Mouse (Mus musculus) MEL (cell line): Measurements from ENCODE around the gene 4933402J07Rik. TPM values are rescaled to one million over a fixed set of nuclear protein-coding genes. Genes with fewer than 3 reads are reported as not detected.
A peak's percentile ranks its signal among the peaks of the same experiment; 100 is the strongest.

Experiments
- DNase-seq: peaks from one replicate; pipeline ENCODE4 v3.0.0; 2011; ENCODE audit warnings: low read depth, low spot score
- H3K27ac ChIP-seq: 2 replicates; pipeline ENCODE4 v1.5.1; 2012; ENCODE audit warnings: low read depth, mild to moderate bottlenecking, control low read depth, low read length, moderate library complexity; ENCODE audit not compliant: control insufficient read depth
- H3K27me3 ChIP-seq, 2 experiments: fragments of 150-350 bp in 1 of 2; sonication (generic) in 1 of 2; 2 replicates each; pipeline ENCODE4 v1.6.1; 2012; ENCODE audit warnings: low read length in 2 of 2, mild to moderate bottlenecking in 2 of 2, improper control_type of control experiment in 1 of 2, moderate library complexity in 1 of 2; ENCODE audit not compliant: insufficient read depth in 2 of 2, control insufficient read depth in 1 of 2
- H3K36me3 ChIP-seq, 2 experiments: 2 replicates each; pipeline ENCODE4 v1.6.1; 2012 to 2014; ENCODE audit warnings: low read length in 2 of 2, improper control_type of control experiment in 1 of 2, inconsistent platforms in 1 of 2, mild to moderate bottlenecking in 1 of 2; ENCODE audit not compliant: insufficient read depth in 2 of 2, control insufficient read depth in 1 of 2
- H3K4me1 ChIP-seq, 2 experiments: fragments of 150-350 bp in 1 of 2; sonication (generic) in 1 of 2; 2 replicates each; pipeline ENCODE4 v1.6.1; 2012; ENCODE audit warnings: low read length in 2 of 2, improper control_type of control experiment in 1 of 2, mild to moderate bottlenecking in 1 of 2; ENCODE audit not compliant: insufficient read depth in 2 of 2, control insufficient read depth in 1 of 2
- H3K4me3 ChIP-seq, 2 experiments: fragments of 150-350 bp in 1 of 2; sonication (generic) in 1 of 2; 2 replicates each; pipeline ENCODE4 v1.5.1; 2012; ENCODE audit warnings: low read depth in 2 of 2, low read length in 2 of 2, mild to moderate bottlenecking in 2 of 2, moderate library complexity in 2 of 2, control low read depth in 1 of 2, improper control_type of control experiment in 1 of 2; ENCODE audit not compliant: control insufficient read depth in 1 of 2, insufficient read depth in 1 of 2
- H3K79me2 ChIP-seq: 2 replicates; pipeline ENCODE4 v1.6.1; 2012; ENCODE audit warnings: mild to moderate bottlenecking, low read length, moderate library complexity; ENCODE audit not compliant: control insufficient read depth, poor library complexity, insufficient read depth
- H3K9ac ChIP-seq: 2 replicates; pipeline ENCODE4 v1.6.1; 2012; ENCODE audit warnings: low read depth, mild to moderate bottlenecking, control low read depth, low read length, moderate library complexity; ENCODE audit not compliant: control insufficient read depth, poor library complexity, severe bottlenecking
- H3K9me3 ChIP-seq: fragments of 150-350 bp; sonication (generic); replicated peaks from 2 replicates; pipeline ENCODE4 v1.6.1; 2012; ENCODE audit warnings: mild to moderate bottlenecking, low read length, improper control_type of control experiment, moderate library complexity; ENCODE audit not compliant: insufficient read depth
- CHD2 ChIP-seq: IDR thresholded peaks from 2 replicates; pipeline ENCODE4 v1.6.1; 2011; ENCODE audit warnings: low read length, improper control_type of control experiment
- ELF1 ChIP-seq: IDR thresholded peaks from 2 replicates; pipeline ENCODE4 v1.6.1; 2014; ENCODE audit warnings: low read depth, mild to moderate bottlenecking, inconsistent platforms, low read length, improper control_type of control experiment, moderate library complexity
- EP300 ChIP-seq, 2 experiments: IDR thresholded peaks; 2 replicates each; pipeline ENCODE4 v1.6.1; 2011; ENCODE audit warnings: improper control_type of control experiment in 2 of 2, low read length in 2 of 2, low read depth in 1 of 2, mild to moderate bottlenecking in 1 of 2
- GATA1 ChIP-seq: IDR thresholded peaks from 2 replicates; pipeline ENCODE4 v1.6.1; 2011; ENCODE audit warnings: low read depth, low read length, improper control_type of control experiment
- HCFC1 ChIP-seq: IDR thresholded peaks from 2 replicates; pipeline ENCODE4 v1.6.1; 2012; ENCODE audit warnings: low read depth, mild to moderate bottlenecking, inconsistent platforms, low read length, improper control_type of control experiment, moderate library complexity
- MAX ChIP-seq: IDR thresholded peaks from 2 replicates; pipeline ENCODE4 v1.6.1; 2011; ENCODE audit warnings: low read length, improper control_type of control experiment
- MAZ ChIP-seq: IDR thresholded peaks from 2 replicates; pipeline ENCODE4 v1.6.1; 2012; ENCODE audit warnings: low read depth, mild to moderate bottlenecking, inconsistent platforms, low read length, improper control_type of control experiment
- MXI1 ChIP-seq: IDR thresholded peaks from 2 replicates; pipeline ENCODE4 v1.6.1; 2011; ENCODE audit warnings: mild to moderate bottlenecking, low read depth, low read length, improper control_type of control experiment
- MYB ChIP-seq: IDR thresholded peaks from 2 replicates; pipeline ENCODE4 v1.6.1; 2011; ENCODE audit warnings: mild to moderate bottlenecking, low read depth, low read length, improper control_type of control experiment
- MYC ChIP-seq: IDR thresholded peaks from 2 replicates; pipeline ENCODE4 v1.6.1; 2011; ENCODE audit warnings: low read depth, mild to moderate bottlenecking, low read length, improper control_type of control experiment, moderate library complexity
- POLR2A ChIP-seq, 2 experiments: IDR thresholded peaks; 2 replicates each; pipeline ENCODE4 v1.6.1; 2011 to 2012; ENCODE audit warnings: low read length in 2 of 2, mild to moderate bottlenecking in 2 of 2, control low read depth in 1 of 2, improper control_type of control experiment in 1 of 2, low read depth in 1 of 2, moderate library complexity in 1 of 2; ENCODE audit not compliant: control insufficient read depth in 1 of 2, insufficient read depth in 1 of 2, poor library complexity in 1 of 2
- POLR2AphosphoS2 ChIP-seq: IDR thresholded peaks from 2 replicates; pipeline ENCODE4 v1.6.1; 2011; ENCODE audit warnings: low read length, improper control_type of control experiment
- POLR2AphosphoS5 ChIP-seq: IDR thresholded peaks from 2 replicates; pipeline ENCODE4 v1.6.1; 2012; ENCODE audit warnings: low read depth, borderline replicate concordance, mild to moderate bottlenecking, inconsistent platforms, low read length, moderate library complexity, mixed read lengths
- RCOR1 ChIP-seq: IDR thresholded peaks from 2 replicates; pipeline ENCODE4 v1.6.1; 2012; ENCODE audit warnings: low read depth, mild to moderate bottlenecking, inconsistent platforms, low read length, improper control_type of control experiment
- TAL1 ChIP-seq: IDR thresholded peaks from 2 replicates; pipeline ENCODE4 v1.6.1; 2012; ENCODE audit warnings: mild to moderate bottlenecking, inconsistent platforms, low read length, moderate library complexity, mixed read lengths
- TCF12 ChIP-seq: IDR thresholded peaks from 2 replicates; pipeline ENCODE4 v1.6.1; 2014; ENCODE audit warnings: low read depth, mild to moderate bottlenecking, inconsistent platforms, low read length, improper control_type of control experiment, moderate library complexity
- USF1 ChIP-seq: IDR thresholded peaks from 2 replicates; pipeline ENCODE4 v1.6.1; 2014; ENCODE audit warnings: low read depth, mild to moderate bottlenecking, inconsistent platforms, low read length, improper control_type of control experiment, moderate library complexity
- ZMIZ1 ChIP-seq: IDR thresholded peaks from 2 replicates; pipeline ENCODE4 v1.6.1; 2012; ENCODE audit warnings: low read depth, mild to moderate bottlenecking, inconsistent platforms, low read length, improper control_type of control experiment, moderate library complexity
- ZNF384 ChIP-seq: IDR thresholded peaks from 2 replicates; pipeline ENCODE4 v1.6.1; 2012; ENCODE audit warnings: low read depth, mild to moderate bottlenecking, inconsistent platforms, low read length, improper control_type of control experiment
- polyA plus RNA-seq, 2 experiments: library from polyadenylated mRNA; stranded (reverse) in 1 of 2; unstranded in 1 of 2; fragments of >175 nt in 1 of 2; fragments of >200 nt in 1 of 2; gene quantifications; 2 replicates each; pipeline versions ENCODE4 v1.2.1 to v1.2.4; 2012; ENCODE audit warnings: low replicate concordance in 2 of 2, low read depth in 1 of 2; ENCODE audit not compliant: insufficient read length in 2 of 2, insufficient read depth in 1 of 2, missing spikeins in 1 of 2
- total RNA-seq: library from RNA; depleted of rRNA; stranded (reverse); fragments of 300-350 nt; gene quantifications from 2 replicates; pipeline ENCODE4 v1.2.3, GENCODE M21; 2012

Gene 4933402J07Rik
- total and polyA plus RNA-seq, 3 experiments, result not detected

DNA sequence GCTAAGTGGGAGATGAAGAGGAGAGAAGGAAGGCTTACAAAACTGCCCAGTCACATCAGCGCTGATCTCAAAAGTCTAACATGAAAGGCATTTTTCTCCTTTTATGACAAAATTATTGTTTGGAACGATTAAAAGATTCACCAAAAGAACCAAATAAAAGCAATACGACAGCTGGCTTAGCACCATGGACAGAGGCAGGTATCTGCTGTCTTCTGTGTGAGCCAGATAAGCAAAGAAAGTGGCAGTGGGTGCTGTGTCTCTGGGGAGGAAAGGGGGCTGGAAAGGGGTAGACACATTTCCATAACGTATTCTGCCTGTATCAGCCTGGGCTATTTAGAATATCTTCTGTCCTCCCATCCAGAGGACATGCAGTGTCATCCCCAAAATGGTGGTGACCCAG, 32.5 kb upstream of the 4933402J07Rik start:
- Histone ChIP-seq H3K4me3 (no peak overlapping the region), H3K27ac (no peak overlapping the region), H3K36me3 (no peaks in the 10 kb centered on the region), H3K4me1 (no peaks in the 10 kb centered on the region), H3K9ac (no peak overlapping the region), H3K9me3 (no peaks in the 10 kb centered on the region), H3K27me3 (no peaks in the 10 kb centered on the region), H3K79me2 (no peaks in the 10 kb centered on the region)
- peak; percentile 9 for DNase-seq
- no peak for TF ChIP-seq ELF1
- no peak for TF ChIP-seq ZMIZ1
- TF ChIP-seq RCOR1, result no peak
- TF ChIP-seq MYC, result no peak
- TF ChIP-seq POLR2AphosphoS5, result no peak
- TF ChIP-seq CHD2, result no peak

DNA sequence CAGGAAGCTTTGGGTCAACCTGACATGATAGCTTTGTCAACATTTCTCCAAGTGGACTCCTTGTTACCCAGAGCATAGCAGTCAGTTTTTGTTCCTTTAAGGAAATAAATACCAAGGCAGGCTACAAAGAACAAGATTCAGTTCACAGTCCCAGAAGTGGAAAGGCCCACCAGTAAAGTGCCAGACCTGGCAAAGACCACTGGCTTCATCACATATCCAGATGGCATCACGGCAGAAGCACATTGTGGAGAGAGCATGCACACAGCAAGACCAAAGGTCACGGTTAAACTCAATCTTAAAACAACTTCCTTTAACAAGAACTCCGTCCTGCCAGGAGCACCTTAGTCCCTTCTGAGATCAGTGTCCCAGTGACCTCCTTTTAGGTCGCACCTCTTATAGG, 30.2 kb upstream of the 4933402J07Rik start:
- H3K27ac ChIP-seq, result no peak overlapping the region
- no peak overlapping the region for H3K4me3 ChIP-seq
- no peaks in the 10 kb centered on the region for H3K27me3 ChIP-seq
- no peaks in the 10 kb centered on the region for H3K36me3 ChIP-seq
- no peaks in the 10 kb centered on the region for H3K4me1 ChIP-seq
- TF ChIP-seq USF1 (no peak), MAZ (no peak), ELF1 (no peak), POLR2AphosphoS2 (no peak), TCF12 (no peak), POLR2A (IDR thresholded peaks at IDR 0.05; ENCODE audit: control insufficient read depth in 1 of 2, insufficient read depth in 1 of 2, low read depth in 1 of 2, low read length in 2 of 2, poor library complexity in 1 of 2) (no peak), MXI1 (no peak), GATA1 (no peak), TAL1 (no peak), ZNF384 (no peak), MAX (no peak), EP300 (IDR thresholded peaks at IDR 0.05; ENCODE audit: low read depth in 1 of 2, low read length in 2 of 2) (no peak), MYB (no peak), HCFC1 (no peak)
- H3K9ac ChIP-seq, result no peak overlapping the region
- DNase-seq, result no peak
- H3K9me3 ChIP-seq, result no peaks in the 10 kb centered on the region
- H3K79me2 ChIP-seq, result no peaks in the 10 kb centered on the region
